Mouse (Mus musculus) T-helper 17 cell (primary cell): ENCODE measurements at regions not wholly inside any gene's neighbourhood (a gene's known extent, or its start where the extent isn't known, plus 50 kb on each side); places are given as distances from the start of the nearest gene placed in this dataset.
"Not testable (repeated sequence)": the region's sequence is repeated elsewhere in the genome, so short reads cannot be mapped to it uniquely, and the experiment has no call there.

Experiments
- in situ Hi-C, 2 experiments: fragments of 300-600 bp; cut with MboI, MseI; formaldehyde crosslinking; loops; 1 replicate in 1 of 2; 2 replicates in 1 of 2; pipeline ENCODE4 v1.15.1; 2025; ENCODE audit warnings: high pct_unique_total_duplicates in 2 of 2

GRCm38 (mm10) chr5:63331186-63331585, 317.7 kb upstream of the Nwd2 start:
- in situ Hi-C loops, result no loop called here

GRCm38 (mm10) chr5:63351108-63351507, 297.8 kb upstream of the Nwd2 start:
- in situ Hi-C loops, result no loop called here

GRCm38 (mm10) chr5:63391956-63392355, 256.9 kb upstream of the Nwd2 start:
- in situ Hi-C loops, result no loop called here

GRCm38 (mm10) chr5:63397963-63398362, 250.9 kb upstream of the Nwd2 start:
- in situ Hi-C loops, result no loop called here

GRCm38 (mm10) chr5:63430167-63430566, 218.7 kb upstream of the Nwd2 start:
- in situ Hi-C loops, result no loop called here

GRCm38 (mm10) chr5:63444407-63444806, 204.5 kb upstream of the Nwd2 start:
- in situ Hi-C loops, result no loop called here

GRCm38 (mm10) chr5:63445171-63445570, 203.7 kb upstream of the Nwd2 start:
- in situ Hi-C loops, result no loop called here

GRCm38 (mm10) chr5:63468526-63469268, 180.2 kb upstream of the Nwd2 start:
- in situ Hi-C loops, result no loop called here

- in situ Hi-C loops, result no loop called here
These were observed 179.2 kb upstream of the Nwd2 start for GRCm38 (mm10) chr5:63469701-63470100.

- in situ Hi-C loops, result no loop called here
These were observed 175.7 kb upstream of the Nwd2 start for GRCm38 (mm10) chr5:63473163-63473562.

- in situ Hi-C loops, result no loop called here
These were observed 172.5 kb upstream of the Nwd2 start for GRCm38 (mm10) chr5:63476240-63476973.

GRCm38 (mm10) chr5:63498952-63499351, 149.9 kb upstream of the Nwd2 start:
- in situ Hi-C loops, result no loop called here

GRCm38 (mm10) chr5:63503056-63503845, 145.7 kb upstream of the Nwd2 start:
- in situ Hi-C loops, result no loop called here

- in situ Hi-C loops, result no loop called here
These were observed 114.7 kb upstream of the Nwd2 start for GRCm38 (mm10) chr5:63534197-63534596.

- in situ Hi-C loops, result loop anchor here in 1 of 2 experiments (10.0 kb wide), 1 partner anchor 356 kb away; no protein-coding TSS in a partner anchor
These were observed 108.4 kb upstream of the Nwd2 start for GRCm38 (mm10) chr5:63540530-63540929.

GRCm38 (mm10) chr5:63545482-63545881, 103.4 kb upstream of the Nwd2 start:
- in situ Hi-C loops, result loop anchor here in 1 of 2 experiments (10.0 kb wide), 1 partner anchor 361 kb away; no protein-coding TSS in a partner anchor

GRCm38 (mm10) chr5:63565891-63566290, 83.0 kb upstream of the Nwd2 start:
- in situ Hi-C loops, result not testable (repeated sequence)

GRCm38 (mm10) chr5:63575401-63575800, 73.5 kb upstream of the Nwd2 start:
- in situ Hi-C loops, result no loop called here

GRCm38 (mm10) chr5:63579409-63579808, 69.5 kb upstream of the Nwd2 start:
- in situ Hi-C loops, result no loop called here

GRCm38 (mm10) chr5:63587051-63587450, 61.9 kb upstream of the Nwd2 start:
- in situ Hi-C loops, result no loop called here

GRCm38 (mm10) chr5:63587855-63588254, 61.0 kb upstream of the Nwd2 start:
- in situ Hi-C loops, result no loop called here
